Mouse (Mus musculus) forebrain, postnatal 0 days (tissue): ENCODE results near the gene Zfyve26. TPM values are rescaled to one million over a fixed set of nuclear protein-coding genes. Genes with fewer than 3 reads are reported as not detected.

Source experiments
- ATAC-seq: fragments of 200-750 bp; cut with Nextera tagmentation; 2 replicates; pipeline ENCODE4 v1.8.0; 2017; ENCODE audit warnings: mild to moderate bottlenecking, moderate library complexity
- DNase-seq: peaks from one replicate; pipeline ENCODE4 v3.0.0-alpha.2; 2015
- H3K27ac ChIP-seq: fragments of 300-500 bp; sonication (generic); 2 replicates; pipeline ENCODE4 v1.5.1; 2014; ENCODE audit warnings: low read depth, mild to moderate bottlenecking, antibody characterized with exemption, low read length, moderate library complexity, mixed read lengths
- H3K27me3 ChIP-seq: fragments of 300-500 bp; sonication (generic); 2 replicates; pipeline ENCODE4 v1.6.1; 2014; ENCODE audit warnings: mild to moderate bottlenecking, low read length, mixed read lengths; ENCODE audit not compliant: insufficient read depth
- H3K36me3 ChIP-seq: fragments of 300-500 bp; sonication (generic); 2 replicates; pipeline ENCODE4 v1.6.1; 2014; ENCODE audit warnings: mild to moderate bottlenecking, moderate library complexity; ENCODE audit not compliant: insufficient read depth
- H3K4me1 ChIP-seq: fragments of 300-500 bp; sonication (generic); 2 replicates; pipeline ENCODE4 v1.6.1; 2014; ENCODE audit warnings: antibody characterized with exemption; ENCODE audit not compliant: insufficient read depth
- H3K4me2 ChIP-seq: fragments of 300-500 bp; sonication (generic); 2 replicates; pipeline ENCODE4 v1.6.1; 2014; ENCODE audit warnings: low read depth, mild to moderate bottlenecking, moderate library complexity
- H3K4me3 ChIP-seq: fragments of 300-500 bp; sonication (generic); 2 replicates; pipeline ENCODE4 v1.5.1; 2014; ENCODE audit warnings: low read depth, low read length, mixed read lengths
- H3K9ac ChIP-seq: fragments of 300-500 bp; sonication (generic); 2 replicates; pipeline ENCODE4 v1.6.1; 2014; ENCODE audit warnings: mild to moderate bottlenecking
- H3K9me3 ChIP-seq: fragments of 300-500 bp; sonication (generic); 2 replicates; pipeline ENCODE4 v1.6.1; 2016; ENCODE audit warnings: low read length
- CTCF ChIP-seq: sonication (generic); IDR thresholded peaks from 2 replicates; pipeline ENCODE4 v1.5.1; 2016; ENCODE audit warnings: antibody characterized with exemption, control low read depth, low read depth
- WGBS: fragments of 180-500 bp; shearing (Covaris S2); extraction: QIAGEN DNeasy Blood & Tissue Kit; methylation state at CpG from one replicate; pipeline ENCODE4 v1.1.7; 2014; 5-methylcytosine and 5-hydroxymethylcytosine counted together
- polyA plus RNA-seq: library from polyadenylated mRNA; unstranded; fragments of >200 nt; fragmentation: Nextera tagmentation; extraction: Ambion mirVana; gene quantifications from 2 replicates; pipeline ENCODE4 v1.2.1, GENCODE M21; 2015
- total RNA-seq: library from RNA; depleted of rRNA; stranded (reverse); fragments of >200 nt; gene quantifications from 2 replicates; pipeline ENCODE4 v1.2.3, GENCODE M21; 2014

Gene Zfyve26
- total and polyA plus RNA-seq, 2 experiments from 2014 or later: 4.4 to 25.2 TPM

DNA sequence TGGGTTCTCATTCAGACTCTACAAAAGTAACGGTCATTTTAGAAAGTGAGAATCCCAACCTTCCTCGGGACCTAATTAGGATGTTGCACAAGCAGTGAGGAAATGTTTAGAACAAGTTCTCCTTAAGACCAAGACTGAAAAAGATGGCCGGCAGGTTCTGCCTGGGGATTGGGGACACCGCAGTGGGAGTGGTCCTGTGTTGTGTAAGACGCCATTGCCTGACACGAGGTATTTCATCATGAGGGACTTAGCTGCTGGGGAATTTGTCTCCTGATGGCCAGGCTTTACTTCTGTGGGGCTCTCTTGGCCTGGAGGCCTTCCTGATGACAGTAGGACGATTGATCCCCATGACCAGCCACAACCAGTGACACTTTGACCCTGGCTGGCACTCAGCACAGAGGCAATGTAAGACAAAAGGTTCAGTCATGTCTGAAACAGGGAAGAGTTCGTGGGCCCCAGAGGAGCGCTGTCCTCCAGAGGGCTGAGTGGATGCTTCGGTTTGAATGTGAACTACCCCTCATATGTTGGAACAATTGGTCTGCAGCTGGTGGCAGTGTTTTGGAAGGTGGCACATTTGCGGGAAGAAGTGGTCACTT, 60.5 kb downstream of the Zfyve26 start:
- H3K9me3 ChIP-seq: no peaks in the 10 kb centered on the region
- peaks cover 72% of the 10 kb centered on the region for H3K36me3 ChIP-seq
- DNase-seq (no peak), ATAC-seq (no peak)
- H3K27ac ChIP-seq: no peak overlapping the region
- no peaks in the 10 kb centered on the region for H3K4me1 ChIP-seq
- no peak overlapping the region for H3K9ac ChIP-seq
- no peak overlapping the region for H3K4me2 ChIP-seq
- no peak overlapping the region for H3K4me3 ChIP-seq
- no peaks in the 10 kb centered on the region for H3K27me3 ChIP-seq
- WGBS: 82% methylated on average over 11 of the region's 11 CpGs
- no peak for TF ChIP-seq CTCF

- WGBS: 61% methylated on average over 5 of the region's 5 CpGs
- Histone ChIP-seq H3K9ac (no peak overlapping the region), H3K36me3 (no peaks in the 10 kb centered on the region), H3K4me2 (no peak overlapping the region), H3K9me3 (no peaks in the 10 kb centered on the region), H3K4me1 (no peaks in the 10 kb centered on the region), H3K27ac (no peak overlapping the region), H3K27me3 (no peaks in the 10 kb centered on the region), H3K4me3 (no peak overlapping the region)
- no peak for TF ChIP-seq CTCF
- no peak for ATAC-seq
- DNase-seq: no peak
Observed at GRCm38 (mm10) chr12:79217511-79217910, 78.6 kb downstream of the Zfyve26 start.

- H3K36me3 ChIP-seq: no peaks in the 10 kb centered on the region
- H3K4me2 ChIP-seq: no peak overlapping the region
- H3K27me3 ChIP-seq: no peaks in the 10 kb centered on the region
- H3K27ac ChIP-seq: no peak overlapping the region
- H3K4me3 ChIP-seq: no peak overlapping the region
- H3K9ac ChIP-seq: no peak overlapping the region
- no peak for ATAC-seq
- WGBS: 91% methylated on average over 8 of the region's 8 CpGs
- no peak for DNase-seq
- TF ChIP-seq CTCF: no peak
- H3K4me1 ChIP-seq: no peaks in the 10 kb centered on the region
- no peaks in the 10 kb centered on the region for H3K9me3 ChIP-seq
Observed at GRCm38 (mm10) chr12:79211447-79211846, 84.7 kb downstream of the Zfyve26 start.

GRCm38 (mm10) chr12:79208703-79209464, 87.2 kb downstream of the Zfyve26 start, which contains the start of gene Rdh12:
Gene Rdh12 (plus strand): TSS chr12:79208914.
- Histone ChIP-seq H3K36me3 (no peaks in the 10 kb centered on the region), H3K4me3 (peak within 1 kb of the TSS; percentile 47), H3K27me3 (no peaks in the 10 kb centered on the region), H3K4me2 (peak within 1 kb of the TSS; percentile 58), H3K9me3 (no peaks in the 10 kb centered on the region), H3K9ac (peak within 1 kb of the TSS; percentile 48), H3K4me1 (no peaks in the 10 kb centered on the region), H3K27ac (no peak within 1 kb of the TSS)
- ATAC-seq: peak; percentile 83
- TF ChIP-seq CTCF: no peak
- 3% methylated on average over 13 of the region's 13 CpGs for WGBS
- DNase-seq: peak; percentile 43

GRCm38 (mm10) chr12:79201882-79202281, 94.2 kb downstream of the Zfyve26 start:
- Histone ChIP-seq H3K27ac (no peak overlapping the region), H3K4me2 (no peak overlapping the region), H3K9ac (no peak overlapping the region), H3K27me3 (no peaks in the 10 kb centered on the region), H3K4me3 (no peak overlapping the region), H3K4me1 (no peaks in the 10 kb centered on the region), H3K36me3 (no peaks in the 10 kb centered on the region), H3K9me3 (no peaks in the 10 kb centered on the region)
- DNase-seq (no peak), ATAC-seq (no peak)
- TF ChIP-seq CTCF: no peak
- 79% methylated on average over 3 of the region's 3 CpGs for WGBS

DNA sequence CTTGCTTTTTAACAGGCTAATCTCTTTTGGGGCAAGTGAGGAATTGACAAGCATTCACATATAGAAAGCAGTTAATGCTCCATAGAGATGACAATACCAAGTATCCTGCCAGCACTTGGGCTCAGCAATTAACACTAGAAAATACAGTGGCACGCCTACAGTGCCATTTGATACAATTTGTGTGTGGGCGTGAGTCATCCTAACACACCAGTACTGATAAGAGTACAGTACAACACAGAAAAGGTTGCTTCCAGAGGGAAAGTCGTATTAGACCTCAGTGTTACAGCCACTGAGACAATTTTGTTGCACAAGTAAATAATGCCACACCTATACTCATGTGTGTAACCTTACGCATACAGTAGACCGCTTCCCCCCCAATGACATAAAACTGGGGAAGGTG, 99.0 kb downstream of the Zfyve26 start:
- H3K9ac ChIP-seq: no peak overlapping the region
- H3K4me2 ChIP-seq: no peak overlapping the region
- H3K36me3 ChIP-seq: no peaks in the 10 kb centered on the region
- H3K27me3 ChIP-seq: no peaks in the 10 kb centered on the region
- H3K9me3 ChIP-seq: no peaks in the 10 kb centered on the region
- ATAC-seq (no peak), DNase-seq (no peak)
- H3K4me1 ChIP-seq: no peaks in the 10 kb centered on the region
- 91% methylated on average over 5 of the region's 5 CpGs for WGBS
- no peak overlapping the region for H3K27ac ChIP-seq
- TF ChIP-seq CTCF: no peak
- H3K4me3 ChIP-seq: no peak overlapping the region

GRCm38 (mm10) chr12:79193441-79193840, 102.7 kb downstream of the Zfyve26 start:
- 6% methylated on average over 3 of the region's 3 CpGs for WGBS
- ATAC-seq: no peak
- peak; percentile 57 for TF ChIP-seq CTCF

More at GRCm38 (mm10) chr12:79193441-79193840, 102.7 kb downstream of the Zfyve26 start:
- no peak overlapping the region for H3K27ac ChIP-seq
- DNase-seq: peak; percentile 43
- no peak overlapping the region for H3K9ac ChIP-seq
- peaks cover 12% of the 10 kb centered on the region for H3K4me1 ChIP-seq
- no peaks in the 10 kb centered on the region for H3K36me3 ChIP-seq
- H3K27me3 ChIP-seq: no peaks in the 10 kb centered on the region
- no peaks in the 10 kb centered on the region for H3K9me3 ChIP-seq
- H3K4me2 ChIP-seq: no peak overlapping the region
- no peak overlapping the region for H3K4me3 ChIP-seq
